Mouse (Mus musculus) left cerebral cortex, adult 2 months (tissue): Measurements from ENCODE around the gene Adsl. TPM values are rescaled to one million over a fixed set of nuclear protein-coding genes. Genes with fewer than 3 reads are reported as not detected.

Experiments
- DNase-seq, 2 experiments: peaks; one replicate each; pipeline ENCODE4 v3.0.0; 2021 to 2022; ENCODE audit warnings: low spot score in 2 of 2, mixed read lengths in 1 of 2; ENCODE audit errors: extremely low spot score in 1 of 2
- H3K27ac ChIP-seq: fragments of 200-600 bp; 2 replicates; pipeline ENCODE4 v1.8.1; 2022
- H3K4me3 ChIP-seq: fragments of 200-600 bp; 2 replicates; pipeline ENCODE4 v1.8.1; 2022
- CTCF ChIP-seq: fragments of 200-600 bp; IDR thresholded peaks from 2 replicates; pipeline ENCODE4 v1.8.1; 2022; ENCODE audit warnings: antibody characterized with exemption, mild to moderate bottlenecking, moderate library complexity
- intact Hi-C: fragments of 180-260 bp; cut with DNase I; formaldehyde crosslinking; loops from one replicate; pipeline ENCODE4 v1.15.1; 2025
- total RNA-seq, 2 experiments: library from RNA; stranded (reverse); gene quantifications; 2 replicates each; pipeline ENCODE4 v1.2.3; 2021

Gene Adsl
- total RNA-seq, 2 experiments from 2014 or later, result 26.3 to 27.8 TPM

- DNase-seq, result no peak
- no peak overlapping the region for H3K27ac ChIP-seq
- TF ChIP-seq CTCF, result no peak
- intact Hi-C loops, result no loop called here
- H3K4me3 ChIP-seq, result no peak overlapping the region
Observed at GRCm38 (mm10) chr15:80989712-80990111, 41.4 kb downstream of the Adsl start.

- intact Hi-C loops, result no loop called here
- TF ChIP-seq CTCF, result no peak
- Histone ChIP-seq H3K4me3 (no peak overlapping the region), H3K27ac (peak overlapping the region; percentile 63)
- no peak for DNase-seq
Observed at GRCm38 (mm10) chr15:80994959-80995358, 46.7 kb downstream of the Adsl start.

DNA sequence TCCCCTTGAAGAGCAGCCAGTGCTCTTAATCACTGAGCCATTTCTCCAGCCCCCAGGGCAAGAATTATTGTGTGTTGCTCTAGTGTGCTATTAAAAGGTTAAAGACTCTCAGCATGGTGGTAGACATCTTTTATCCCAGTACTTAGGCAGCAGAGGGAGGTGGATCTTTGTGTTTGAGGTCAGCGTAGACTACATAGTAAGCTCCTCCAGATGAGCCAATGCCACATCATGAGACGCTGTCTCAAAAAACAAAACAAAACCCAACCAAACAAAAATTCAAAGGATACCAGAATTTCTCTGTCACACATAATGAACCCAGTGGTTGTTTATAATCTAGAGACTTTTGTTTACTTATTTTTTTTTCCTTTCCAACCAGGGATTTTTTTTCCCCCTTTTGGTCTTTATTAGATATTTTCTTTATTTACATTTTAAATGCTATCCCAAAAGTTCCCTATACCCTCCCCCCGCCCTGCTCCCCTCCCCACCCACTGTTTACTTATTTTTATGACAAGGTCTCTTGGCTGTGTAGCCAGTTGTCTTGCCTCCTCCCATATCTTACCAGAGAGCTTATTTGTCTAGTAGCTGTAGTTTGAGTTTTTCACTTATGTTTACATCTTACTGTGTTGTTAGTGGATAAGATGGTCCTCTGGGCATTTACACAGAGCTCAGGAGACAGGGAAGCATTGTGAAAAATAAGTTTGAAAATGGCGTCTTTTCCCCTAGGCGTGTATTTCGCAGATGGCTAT, 48.0 kb downstream of the Adsl start:
- H3K27ac ChIP-seq, result no peak overlapping the region; the same call in 1 of the 2 replicates
- no peak for TF ChIP-seq CTCF
- intact Hi-C loops, result no loop called here
- H3K4me3 ChIP-seq, result no peak overlapping the region
- no peak for DNase-seq

- no peak for DNase-seq
- intact Hi-C loops, result no loop called here
- no peak for TF ChIP-seq CTCF
- Histone ChIP-seq H3K4me3 (no peak overlapping the region), H3K27ac (no peak overlapping the region)
Observed at GRCm38 (mm10) chr15:80997077-80997476, 48.8 kb downstream of the Adsl start.

DNA sequence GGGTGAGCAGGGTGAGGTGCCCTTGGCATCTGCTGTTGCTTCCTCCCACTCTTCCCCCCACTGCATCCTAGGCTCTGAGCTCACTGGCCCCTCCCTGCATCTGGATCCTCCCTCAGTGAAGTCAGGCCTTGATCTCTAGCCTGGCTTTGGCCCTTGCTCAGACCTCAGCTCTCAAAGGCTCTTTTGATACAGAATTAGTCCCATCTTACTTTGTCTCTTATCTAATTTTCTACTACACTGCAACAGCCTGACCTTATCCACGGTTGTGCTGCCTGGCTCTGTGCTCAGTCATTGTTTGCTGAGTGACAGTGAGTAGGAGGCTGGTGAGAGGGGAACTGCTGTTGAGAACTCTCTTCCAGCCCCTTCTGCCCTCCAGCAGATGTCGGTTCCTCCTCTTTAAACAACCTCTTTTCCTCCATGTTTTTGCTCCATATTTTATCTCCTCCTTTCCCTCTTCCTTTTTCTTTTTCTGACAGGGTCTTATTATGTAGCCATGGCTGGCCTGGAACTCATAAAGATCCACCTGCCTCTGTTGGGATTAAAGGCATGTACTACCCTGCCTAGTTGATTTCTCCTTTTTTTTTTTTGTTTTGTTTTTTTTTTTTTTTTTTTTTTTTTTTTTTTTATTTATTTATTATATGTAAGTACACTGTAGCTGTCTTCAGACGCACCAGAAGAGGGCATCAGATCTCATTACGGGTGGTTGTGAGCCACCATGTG, 52.3 kb downstream of the Adsl start:
- Histone ChIP-seq H3K4me3 (no peak overlapping the region), H3K27ac (no peak overlapping the region; the same call in 1 of the 2 replicates)
- intact Hi-C loops, result no loop called here
- TF ChIP-seq CTCF, result no peak
- DNase-seq, result no peak

GRCm38 (mm10) chr15:81006127-81006735, 57.9 kb downstream of the Adsl start:
- no peak for DNase-seq
- intact Hi-C loops, result no loop called here
- H3K27ac ChIP-seq, result no peak overlapping the region
- TF ChIP-seq CTCF, result no peak
- H3K4me3 ChIP-seq, result no peak overlapping the region

DNA sequence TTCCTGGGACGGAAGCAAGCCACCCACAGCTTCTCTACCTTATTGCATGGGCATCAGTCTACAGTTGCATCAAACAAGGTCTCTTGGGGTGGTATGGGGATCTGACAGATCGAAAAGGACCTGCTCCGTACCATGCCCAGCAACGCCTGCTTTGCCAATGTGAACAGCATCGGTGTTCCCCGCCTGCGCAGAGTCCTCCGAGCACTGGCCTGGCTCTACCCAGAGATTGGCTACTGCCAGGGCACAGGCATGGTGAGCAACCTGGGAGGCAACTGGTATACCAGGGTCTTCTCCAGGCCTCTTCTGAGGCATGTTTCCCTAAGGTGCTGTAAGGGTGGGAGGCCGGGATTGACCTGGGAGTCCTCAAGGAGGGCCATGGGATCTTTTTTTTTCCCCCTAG, 59.0 kb downstream of the Adsl start:
- H3K27ac ChIP-seq, result no peak overlapping the region
- intact Hi-C loops, result no loop called here
- no peak for TF ChIP-seq CTCF
- H3K4me3 ChIP-seq, result no peak overlapping the region
- DNase-seq, result no peak

DNA sequence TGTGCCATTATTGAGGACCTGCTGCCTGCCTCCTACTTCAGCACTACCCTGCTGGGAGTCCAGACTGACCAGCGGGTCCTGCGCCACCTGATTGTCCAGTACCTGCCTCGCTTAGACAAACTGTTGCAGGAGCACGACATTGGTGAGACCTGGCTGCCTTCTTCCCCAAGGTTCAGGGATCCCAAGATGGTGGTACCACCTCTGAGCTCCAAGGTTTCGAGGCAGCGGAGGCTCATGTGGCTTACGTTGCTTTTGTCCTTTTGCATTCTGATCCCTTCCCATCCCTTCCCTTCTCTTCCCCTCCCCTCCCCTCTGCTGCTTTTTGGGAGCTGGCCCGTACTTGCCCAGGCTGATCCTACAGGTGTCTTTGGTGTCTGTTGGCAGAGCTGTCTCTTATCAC, 59.6 kb downstream of the Adsl start:
- H3K27ac ChIP-seq, result no peak overlapping the region; the same call in 1 of the 2 replicates
- TF ChIP-seq CTCF, result no peak
- intact Hi-C loops, result no loop called here
- no peak for DNase-seq
- no peak overlapping the region for H3K4me3 ChIP-seq

DNA sequence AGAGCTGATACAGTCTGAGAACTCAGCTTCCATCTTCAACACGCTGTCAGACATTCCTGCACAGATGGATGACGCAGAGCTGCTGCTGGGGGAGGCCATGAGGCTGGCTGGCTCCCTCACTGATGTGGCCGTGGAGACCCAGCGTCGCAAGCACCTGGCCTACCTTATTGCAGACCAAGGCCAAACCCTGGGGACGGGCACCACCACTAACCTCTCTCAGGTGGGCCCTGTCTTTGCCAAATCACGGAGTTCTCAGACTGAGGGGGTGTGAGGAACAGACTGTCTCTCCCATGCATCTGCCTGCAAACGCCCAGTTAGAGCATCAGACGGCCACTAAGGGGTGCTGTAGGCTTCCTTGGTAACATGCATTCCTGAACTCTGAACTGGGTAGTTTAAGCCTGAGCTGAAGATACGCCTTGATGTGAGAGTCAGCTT, 60.4 kb downstream of the Adsl start:
- DNase-seq, result no peak
- peak; percentile 61 for TF ChIP-seq CTCF
- intact Hi-C loops, result no loop called here
- peak overlapping the region; percentile 50 for H3K27ac ChIP-seq
- no peak overlapping the region for H3K4me3 ChIP-seq

GRCm38 (mm10) chr15:81010114-81010513, 61.8 kb downstream of the Adsl start:
- Histone ChIP-seq H3K27ac (peak overlapping the region; percentile 38), H3K4me3 (no peak overlapping the region)
- intact Hi-C loops, result no loop called here
- no peak for DNase-seq
- no peak for TF ChIP-seq CTCF

- DNase-seq, result no peak
- Histone ChIP-seq H3K27ac (no peak overlapping the region; the same call in 1 of the 2 replicates), H3K4me3 (no peak overlapping the region)
- intact Hi-C loops, result no loop called here
- TF ChIP-seq CTCF, result no peak
Observed at GRCm38 (mm10) chr15:81011523-81011922, 63.2 kb downstream of the Adsl start.

GRCm38 (mm10) chr15:81012359-81012758, 64.1 kb downstream of the Adsl start:
- Histone ChIP-seq H3K4me3 (no peak overlapping the region), H3K27ac (no peak overlapping the region)
- DNase-seq, result no peak
- intact Hi-C loops, result no loop called here
- no peak for TF ChIP-seq CTCF
